Mouse (Mus musculus): ENCODE data around the gene Guk1. TPM values are rescaled to one million over a fixed set of nuclear protein-coding genes. Genes with fewer than 3 reads are reported as not detected.
A peak's percentile ranks its signal among the peaks of the same experiment; 100 is the strongest.

The Guk1 gene
- polyA plus RNA-seq, 1 experiment from 2014 or later, result 119 TPM

DNA sequence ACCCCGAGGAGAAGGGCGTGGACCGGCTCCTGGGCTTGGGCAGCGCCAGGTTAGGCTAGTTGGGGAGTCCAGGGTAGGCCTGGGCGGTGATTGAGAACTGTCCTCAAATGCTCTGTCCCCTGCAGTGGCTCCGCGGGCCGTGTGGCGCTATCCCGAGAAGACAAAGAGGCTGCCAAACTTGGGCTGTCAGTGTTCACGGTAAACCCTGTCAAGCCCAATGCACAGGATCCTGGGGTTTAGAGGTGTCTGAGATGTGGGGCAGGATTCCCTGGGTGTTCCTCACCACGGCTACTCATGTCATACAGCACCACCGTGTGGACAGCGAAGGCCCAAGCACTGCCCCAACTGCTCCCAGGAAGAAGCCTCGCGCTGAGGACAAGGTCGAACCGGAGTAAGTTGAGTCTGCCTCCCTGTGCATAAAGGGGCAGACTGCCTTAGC is 17.0 kb upstream of the Guk1 start:
- H3K4me3 ChIP-seq (ENCODE audit: low read depth, low read length), result peak overlapping the region; percentile 90
- H3K9ac ChIP-seq (ENCODE audit: low read depth, low read length), result peak overlapping the region; percentile 83
- peak; percentile 68 for ATAC-seq
- 0 out of 2 replicates have a peak, but pooled peaks cover 3% of the 10 kb centered on the region for H3K4me1 ChIP-seq (replicated peaks; ENCODE audit: control insufficient read depth, insufficient read depth, low read length)
- H3K4me2 ChIP-seq (replicated peaks; ENCODE audit: low read depth), result peak overlapping the region; percentile 85
- 8% methylated on average over 18 of the region's 18 CpGs for WGBS
- peak overlapping the region; percentile 97 for H3K27ac ChIP-seq (ENCODE audit: low read depth, low read length)
- no peaks in the 10 kb centered on the region for H3K27me3 ChIP-seq (replicated peaks; ENCODE audit: control insufficient read depth, insufficient read depth, low read length)
- TF ChIP-seq CTCF (IDR thresholded peaks at IDR 0.05; ENCODE audit: low read depth), result peak; percentile 86
- peaks cover 49% of the 10 kb centered on the region for H3K36me3 ChIP-seq (ENCODE audit: control insufficient read depth, insufficient read depth)
- H3K9me3 ChIP-seq (ENCODE audit: control insufficient read depth), result no peaks in the 10 kb centered on the region

DNA sequence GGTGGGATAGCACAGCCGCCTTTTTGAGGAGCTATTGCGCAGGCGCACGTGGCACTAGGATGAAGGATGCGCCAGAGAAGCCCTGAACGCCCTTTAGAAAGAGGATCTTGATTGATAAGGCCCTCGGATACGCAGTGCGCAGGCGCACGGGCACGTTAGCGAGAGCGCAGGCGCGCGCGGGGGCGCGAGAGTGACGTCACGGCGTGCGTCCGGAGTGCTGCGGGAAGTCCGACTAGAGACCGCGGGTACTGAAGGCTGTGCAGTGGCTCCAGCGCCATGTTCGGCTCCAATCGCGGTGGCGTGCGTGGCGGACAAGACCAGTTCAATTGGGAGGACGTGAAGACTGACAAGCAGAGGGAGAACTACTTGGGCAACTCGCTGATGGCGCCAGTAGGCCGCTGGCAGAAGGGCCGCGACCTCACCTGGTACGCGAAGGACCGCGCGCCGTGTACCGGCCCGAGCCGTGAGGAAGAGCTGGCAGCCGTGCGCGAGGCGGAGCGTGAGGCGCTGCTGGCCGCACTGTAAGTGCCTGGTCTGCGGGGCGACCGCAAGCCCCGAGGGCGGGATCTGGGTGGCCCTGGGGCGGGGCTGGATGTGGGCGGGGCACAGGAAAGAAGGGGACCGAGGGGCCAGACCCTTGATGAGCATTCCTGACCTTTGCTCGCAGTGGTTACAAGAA is 16.3 kb upstream of the Guk1 start, which contains the start of gene 2310033P09Rik:
TSS of gene 2310033P09Rik (plus strand) at position 169 of the 679 bp plus-strand sequence.
- Histone ChIP-seq H3K27ac (ENCODE audit: low read depth, low read length) (peak within 1 kb of the TSS; percentile 97), H3K9me3 (ENCODE audit: control insufficient read depth) (no peaks in the 10 kb centered on the region), H3K4me1 (replicated peaks; ENCODE audit: control insufficient read depth, insufficient read depth, low read length) (0 out of 2 replicates have a peak, but pooled peaks cover 3% of the 10 kb centered on the region), H3K27me3 (replicated peaks; ENCODE audit: control insufficient read depth, insufficient read depth, low read length) (no peaks in the 10 kb centered on the region), H3K36me3 (ENCODE audit: control insufficient read depth, insufficient read depth) (peaks cover 49% of the 10 kb centered on the region), H3K9ac (ENCODE audit: low read depth, low read length) (peak within 1 kb of the TSS; percentile 83), H3K4me2 (replicated peaks; ENCODE audit: low read depth) (peak within 1 kb of the TSS; percentile 85), H3K4me3 (ENCODE audit: low read depth, low read length) (peak within 1 kb of the TSS; percentile 90)
- peak; percentile 25; the same call in 1 of the 2 replicates for TF ChIP-seq CTCF (IDR thresholded peaks at IDR 0.05; ENCODE audit: low read depth)
- WGBS, result under 1% methylated on average over 67 of the region's 67 CpGs
- ATAC-seq, result peak; percentile 74

DNA sequence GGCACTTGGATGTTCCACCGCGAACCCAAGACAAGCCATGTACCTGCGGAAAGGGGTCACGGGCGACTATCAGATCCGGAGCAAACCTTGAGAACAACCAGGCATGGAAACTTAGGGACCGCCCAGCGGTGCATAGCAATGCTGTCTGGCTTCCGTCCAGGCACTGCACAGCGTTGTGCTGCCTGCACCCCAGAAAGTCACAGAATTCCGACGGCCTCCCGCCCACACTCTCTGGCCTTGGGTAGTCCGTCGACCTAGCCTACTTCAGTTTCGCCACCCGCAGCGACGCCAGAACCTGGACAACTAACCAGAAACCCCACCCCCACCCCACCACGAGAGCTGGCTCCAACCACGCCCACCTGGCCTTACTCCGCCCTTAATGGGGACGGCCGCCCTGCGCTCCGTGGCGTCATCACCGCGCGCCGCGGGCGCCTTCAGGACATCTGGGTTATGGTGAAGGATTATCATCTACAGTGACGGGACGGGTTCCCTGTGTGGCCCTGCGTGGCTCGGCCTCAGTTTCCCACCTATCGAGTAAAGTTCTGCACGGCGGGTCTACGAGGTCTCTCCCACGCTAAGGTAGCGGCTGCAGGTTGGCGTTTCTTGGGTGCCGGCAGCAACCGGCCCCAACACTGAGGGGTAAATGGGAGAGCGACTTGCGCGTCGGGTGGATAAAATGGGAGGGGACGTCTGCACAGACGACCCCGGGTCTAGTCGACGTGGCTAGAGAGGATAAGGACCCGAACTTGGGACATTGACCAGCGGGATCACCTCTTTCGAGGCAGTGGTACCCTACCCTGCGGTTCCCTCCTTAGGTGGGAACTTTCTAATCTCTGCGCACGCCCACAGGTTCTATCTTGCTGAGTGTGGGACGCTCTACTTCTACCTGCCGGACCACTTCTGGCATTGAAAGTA is 10.3 kb upstream of the Guk1 start, which contains the start of gene Mrpl55:
TSS of gene Mrpl55 (plus strand) at position 406 of the 915 bp plus-strand sequence.
- peak; percentile 91 for ATAC-seq
- no peak for TF ChIP-seq CTCF (IDR thresholded peaks at IDR 0.05; ENCODE audit: low read depth)
- under 1% methylated on average over 63 of the region's 63 CpGs for WGBS

DNA sequence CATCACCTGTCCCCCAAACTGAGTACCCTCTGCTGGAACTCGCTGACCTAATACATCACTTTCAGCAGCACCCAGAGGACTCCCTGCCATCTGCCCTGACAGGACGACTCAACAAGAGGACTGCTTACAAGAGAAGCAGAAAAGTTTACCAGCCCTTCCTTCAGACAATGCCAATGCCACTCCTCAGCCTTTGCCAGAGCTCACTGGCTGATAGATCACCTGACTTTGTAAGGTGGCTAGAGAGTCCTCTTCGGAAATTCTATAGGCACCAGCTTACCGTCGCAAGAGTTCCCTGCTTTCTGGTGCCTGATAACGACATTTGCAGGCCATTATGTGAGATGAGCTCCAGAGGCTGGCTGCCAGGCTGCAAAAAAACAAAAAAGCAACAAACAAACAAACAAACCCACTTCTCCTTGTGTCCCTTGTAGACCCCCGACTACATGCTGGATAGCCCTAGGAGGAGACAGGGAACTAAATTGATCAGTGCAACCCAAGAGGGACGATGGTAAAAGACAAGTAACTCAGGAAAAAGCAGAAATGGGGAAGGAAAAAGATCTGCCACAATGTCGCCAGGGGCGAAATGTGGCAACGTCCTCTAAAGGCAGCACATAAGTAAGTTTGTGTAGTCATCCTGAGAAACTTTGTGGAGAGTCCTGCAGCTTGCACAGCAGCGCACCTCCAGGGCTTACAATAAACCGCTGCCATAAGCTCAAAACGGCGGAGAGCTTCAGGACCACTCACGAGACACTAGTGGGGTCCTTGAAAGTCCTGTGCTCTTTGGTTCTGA is 9.4 kb upstream of the Guk1 start:
- Histone ChIP-seq H3K4me3 (ENCODE audit: low read depth, low read length) (peak overlapping the region; percentile 92), H3K27ac (ENCODE audit: low read depth, low read length) (peak overlapping the region; percentile 64), H3K9ac (ENCODE audit: low read depth, low read length) (peak overlapping the region; percentile 81), H3K9me3 (ENCODE audit: control insufficient read depth) (no peaks in the 10 kb centered on the region), H3K4me2 (replicated peaks; ENCODE audit: low read depth) (peak overlapping the region; percentile 87), H3K27me3 (replicated peaks; ENCODE audit: control insufficient read depth, insufficient read depth, low read length) (no peaks in the 10 kb centered on the region), H3K36me3 (ENCODE audit: control insufficient read depth, insufficient read depth) (peaks cover 21% of the 10 kb centered on the region), H3K4me1 (replicated peaks; ENCODE audit: control insufficient read depth, insufficient read depth, low read length) (peaks cover 9% of the 10 kb centered on the region; the same call in 1 of the 2 replicates)
- 25% methylated on average over 16 of the region's 16 CpGs for WGBS
- ATAC-seq, result no peak
- no peak for TF ChIP-seq CTCF (IDR thresholded peaks at IDR 0.05; ENCODE audit: low read depth)

More for the DNA sequence above, 10.3 kb upstream of the Guk1 start, which contains the start of gene Mrpl55:
- Histone ChIP-seq H3K4me1 (replicated peaks; ENCODE audit: control insufficient read depth, insufficient read depth, low read length) (peaks cover 9% of the 10 kb centered on the region; the same call in 1 of the 2 replicates), H3K4me2 (replicated peaks; ENCODE audit: low read depth) (peak within 1 kb of the TSS; percentile 87), H3K36me3 (ENCODE audit: control insufficient read depth, insufficient read depth) (peaks cover 23% of the 10 kb centered on the region), H3K4me3 (ENCODE audit: low read depth, low read length) (peak within 1 kb of the TSS; percentile 92), H3K9me3 (ENCODE audit: control insufficient read depth) (no peaks in the 10 kb centered on the region), H3K27me3 (replicated peaks; ENCODE audit: control insufficient read depth, insufficient read depth, low read length) (no peaks in the 10 kb centered on the region), H3K27ac (ENCODE audit: low read depth, low read length) (peak within 1 kb of the TSS; percentile 64), H3K9ac (ENCODE audit: low read depth, low read length) (peak within 1 kb of the TSS; percentile 81)

DNA sequence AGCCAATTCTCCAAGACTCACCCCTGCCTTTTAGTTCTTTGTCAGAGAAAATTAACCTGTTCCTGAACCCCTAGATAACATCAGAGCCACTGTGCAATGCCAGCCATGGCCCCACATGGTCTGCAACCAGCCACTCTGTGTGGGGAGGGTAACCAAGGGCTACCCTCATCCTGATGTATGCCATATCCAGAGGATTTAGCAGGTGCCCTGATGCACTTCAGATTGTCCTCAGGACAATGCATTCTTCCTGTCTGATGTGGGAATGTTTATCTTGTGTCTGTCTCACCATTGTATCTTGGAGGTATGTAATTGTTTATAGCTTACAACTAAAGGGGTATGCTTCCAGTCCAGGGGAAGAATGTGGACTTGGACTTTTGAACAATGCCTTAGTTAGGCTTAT is 4.2 kb upstream of the Guk1 start:
- Histone ChIP-seq H3K9me3 (ENCODE audit: control insufficient read depth) (no peaks in the 10 kb centered on the region), H3K27me3 (replicated peaks; ENCODE audit: control insufficient read depth, insufficient read depth, low read length) (no peaks in the 10 kb centered on the region), H3K4me1 (replicated peaks; ENCODE audit: control insufficient read depth, insufficient read depth, low read length) (peaks cover under 1% of the 10 kb centered on the region; the same call in 1 of the 2 replicates), H3K9ac (ENCODE audit: low read depth, low read length) (no peak overlapping the region), H3K36me3 (ENCODE audit: control insufficient read depth, insufficient read depth) (peaks cover 7% of the 10 kb centered on the region; the same call in 1 of the 2 replicates), H3K4me2 (replicated peaks; ENCODE audit: low read depth) (no peak overlapping the region), H3K27ac (ENCODE audit: low read depth, low read length) (no peak overlapping the region), H3K4me3 (ENCODE audit: low read depth, low read length) (no peak overlapping the region)
- no peak for ATAC-seq
- TF ChIP-seq CTCF (IDR thresholded peaks at IDR 0.05; ENCODE audit: low read depth), result no peak
